Mouse (Mus musculus): Measurements from ENCODE around the gene Raver1.

Gene Raver1

DNA sequence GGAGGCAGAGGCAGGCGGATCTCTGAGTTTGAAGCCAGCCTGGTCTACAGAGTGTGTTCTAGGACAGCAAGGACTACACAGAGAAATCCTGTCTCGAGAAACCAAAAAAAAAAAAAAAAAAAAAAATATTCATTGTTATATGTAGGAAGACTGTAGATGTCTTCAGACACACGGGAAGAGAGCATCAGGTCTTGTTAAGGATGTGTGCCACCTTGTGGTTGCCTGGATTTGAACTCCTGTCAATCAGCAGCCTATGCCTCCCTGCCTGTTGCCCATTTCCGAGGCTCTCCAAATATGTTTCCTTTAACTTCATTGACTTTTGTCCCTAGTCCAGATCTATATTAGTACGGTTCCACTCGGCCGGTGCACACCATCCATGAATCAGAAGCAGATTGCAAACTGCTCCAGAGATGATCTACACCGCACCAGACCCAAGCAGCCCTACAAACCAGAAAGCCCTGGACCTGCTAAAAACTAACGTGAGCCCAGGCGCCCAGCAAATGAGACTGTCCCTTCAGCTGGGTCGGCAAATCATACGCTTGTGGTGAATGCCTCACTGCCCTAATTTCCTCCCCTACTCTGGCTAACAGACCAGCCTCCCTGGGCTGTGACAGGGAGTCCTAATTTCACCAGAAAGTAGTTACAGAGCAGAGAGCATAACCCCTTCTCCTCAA is 40.4 kb upstream of the Raver1 start:
- peaks cover 49% of the 10 kb centered on the region for H3K4me1 ChIP-seq (replicated peaks; ENCODE audit: low read depth, low read length)
- no peaks in the 10 kb centered on the region for H3K9me3 ChIP-seq (ENCODE audit: low read length)
- TF ChIP-seq NANOG (IDR thresholded peaks at IDR 0.05; ENCODE audit: borderline replicate concordance, low read length) (no peak), POU5F1 (IDR thresholded peaks at IDR 0.05; ENCODE audit: borderline replicate concordance, low read length) (no peak), CTCF (conservative IDR thresholded peaks at IDR 0.05; ENCODE audit: low read length) (no peak)
- H3K27me3 ChIP-seq (ENCODE audit: insufficient read depth, low read length): no peaks in the 10 kb centered on the region
- 0 out of 2 replicates have a peak overlapping the region, but pooled peaks have one; percentile 88 for H3K4me3 ChIP-seq (replicated peaks; ENCODE audit: low read length)
- peaks cover 29% of the 10 kb centered on the region for H3K36me3 ChIP-seq (ENCODE audit: insufficient read depth, low read length)

DNA sequence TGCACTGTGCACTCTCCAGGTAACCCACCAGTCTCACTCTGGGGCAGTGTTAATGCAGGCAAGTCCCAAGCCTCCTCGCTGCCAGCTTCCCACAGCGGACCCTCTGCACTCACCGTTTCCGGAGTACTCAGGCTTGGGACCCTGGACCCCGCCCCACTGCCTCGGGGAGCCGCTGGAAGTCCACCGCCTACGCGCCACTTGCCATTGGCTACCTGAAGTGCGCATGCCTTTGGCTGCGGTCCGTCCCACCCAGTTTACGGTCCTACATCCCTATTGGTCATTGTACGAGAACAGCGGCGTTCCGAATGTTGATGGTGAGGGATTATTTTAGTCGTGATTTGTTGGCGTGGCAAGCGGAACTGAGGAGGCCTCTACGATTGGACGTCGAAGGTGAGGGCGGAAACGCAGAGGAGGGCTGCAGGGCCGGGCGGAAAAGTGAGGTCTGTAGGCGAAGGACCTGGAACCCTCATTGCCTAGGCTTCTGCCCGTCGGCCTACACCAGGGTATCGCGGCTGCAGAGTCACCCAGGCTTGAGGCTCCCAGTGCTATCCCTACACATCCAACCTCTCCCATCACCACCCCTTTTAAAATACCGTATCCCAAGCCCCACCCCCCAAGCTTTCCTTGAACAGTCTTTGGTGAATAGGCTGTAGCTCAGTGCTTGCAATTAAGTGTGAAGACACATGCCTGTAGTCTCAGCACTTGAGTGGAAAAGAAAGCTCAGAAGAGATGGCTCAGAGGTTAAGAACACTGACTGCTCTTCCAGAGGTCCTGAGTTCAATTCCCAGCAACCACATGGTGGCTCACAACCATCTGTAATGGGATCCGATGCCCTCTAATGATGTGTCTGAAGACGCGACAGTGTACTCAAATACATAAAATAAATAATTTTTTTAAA is 39.5 kb upstream of the Raver1 start, which contains the start of gene Tyk2:
TSS of gene Tyk2 (minus strand) at position 185 of the 898 bp plus-strand sequence.
- peak within 1 kb of the TSS; percentile 88 for H3K4me3 ChIP-seq (replicated peaks; ENCODE audit: low read length)
- TF ChIP-seq POU5F1 (IDR thresholded peaks at IDR 0.05; ENCODE audit: borderline replicate concordance, low read length) (no peak), CTCF (conservative IDR thresholded peaks at IDR 0.05; ENCODE audit: low read length) (no peak), NANOG (IDR thresholded peaks at IDR 0.05; ENCODE audit: borderline replicate concordance, low read length) (no peak; the same call in 1 of the 2 replicates)
- H3K4me1 ChIP-seq (replicated peaks; ENCODE audit: low read depth, low read length): peaks cover 50% of the 10 kb centered on the region
- no peaks in the 10 kb centered on the region for H3K27me3 ChIP-seq (ENCODE audit: insufficient read depth, low read length)
- no peaks in the 10 kb centered on the region for H3K9me3 ChIP-seq (ENCODE audit: low read length)
- H3K36me3 ChIP-seq (ENCODE audit: insufficient read depth, low read length): peaks cover 31% of the 10 kb centered on the region

DNA sequence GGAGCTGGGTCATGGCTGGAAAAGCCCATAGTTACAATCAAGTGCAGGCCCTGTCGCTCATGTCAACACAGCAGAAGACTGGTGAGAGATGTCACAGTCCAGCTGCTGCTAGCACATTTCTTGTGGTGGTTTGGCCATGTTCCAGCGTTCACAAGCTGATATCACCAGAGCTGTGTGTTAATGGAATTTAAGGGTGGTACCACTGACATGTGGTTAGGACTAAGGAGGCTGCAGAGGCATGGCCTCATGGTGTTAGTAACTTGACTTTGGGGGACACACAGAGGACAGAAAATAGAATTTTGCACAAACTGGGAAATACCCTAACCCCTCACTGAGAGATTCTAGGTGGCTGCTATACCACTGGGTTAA is 34.4 kb upstream of the Raver1 start:
- Histone ChIP-seq H3K4me1 (replicated peaks; ENCODE audit: low read depth, low read length) (peaks cover 39% of the 10 kb centered on the region), H3K9me3 (ENCODE audit: low read length) (no peaks in the 10 kb centered on the region), H3K27me3 (ENCODE audit: insufficient read depth, low read length) (no peaks in the 10 kb centered on the region), H3K36me3 (ENCODE audit: insufficient read depth, low read length) (peaks cover 47% of the 10 kb centered on the region), H3K4me3 (replicated peaks; ENCODE audit: low read length) (no peak overlapping the region)
- no peak for TF ChIP-seq NANOG (IDR thresholded peaks at IDR 0.05; ENCODE audit: borderline replicate concordance, low read length)
- TF ChIP-seq CTCF (conservative IDR thresholded peaks at IDR 0.05; ENCODE audit: low read length): no peak
- TF ChIP-seq POU5F1 (IDR thresholded peaks at IDR 0.05; ENCODE audit: borderline replicate concordance, low read length): no peak

DNA sequence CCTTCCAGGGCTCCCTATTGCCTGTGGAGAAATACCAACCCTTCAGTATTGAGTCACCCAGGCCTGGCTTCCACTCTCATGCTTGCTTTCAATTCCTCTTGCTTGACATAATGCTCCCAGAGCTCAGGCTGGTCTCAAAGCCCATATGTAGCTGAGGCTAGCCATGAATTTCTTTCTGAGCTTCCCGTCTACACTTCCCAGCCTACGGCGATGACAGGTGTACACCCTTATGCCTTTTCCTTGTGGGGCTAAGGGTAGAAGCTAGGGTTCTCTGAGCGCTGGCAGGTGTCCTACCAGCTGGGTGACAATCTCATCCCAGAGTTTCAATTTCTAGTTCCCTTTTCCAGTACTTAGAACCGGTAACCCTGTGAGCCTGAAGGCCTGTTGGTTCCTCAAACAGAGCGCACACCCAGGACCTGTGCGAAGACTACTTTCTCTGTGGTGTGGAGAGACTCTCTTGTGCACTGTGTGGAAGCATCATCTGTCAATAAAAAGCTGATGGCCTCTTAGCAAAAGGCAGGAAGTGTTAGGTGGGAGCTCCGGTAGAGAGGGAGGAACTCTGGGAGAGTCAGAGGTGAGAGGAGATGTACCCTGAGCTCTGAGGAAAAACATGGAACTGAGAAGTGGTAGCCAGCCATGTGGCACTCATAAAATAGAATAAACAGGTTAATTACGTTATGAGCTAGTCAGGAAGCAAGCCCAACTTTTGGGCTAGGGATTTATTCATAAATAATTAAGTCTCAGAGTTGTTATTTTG is 33.9 kb upstream of the Raver1 start:
- TF ChIP-seq NANOG (IDR thresholded peaks at IDR 0.05; ENCODE audit: borderline replicate concordance, low read length) (no peak), POU5F1 (IDR thresholded peaks at IDR 0.05; ENCODE audit: borderline replicate concordance, low read length) (no peak), CTCF (conservative IDR thresholded peaks at IDR 0.05; ENCODE audit: low read length) (no peak)
- no peak overlapping the region for H3K4me3 ChIP-seq (replicated peaks; ENCODE audit: low read length)
- H3K9me3 ChIP-seq (ENCODE audit: low read length): no peaks in the 10 kb centered on the region
- H3K27me3 ChIP-seq (ENCODE audit: insufficient read depth, low read length): no peaks in the 10 kb centered on the region
- peaks cover 47% of the 10 kb centered on the region for H3K36me3 ChIP-seq (ENCODE audit: insufficient read depth, low read length)
- peaks cover 44% of the 10 kb centered on the region for H3K4me1 ChIP-seq (replicated peaks; ENCODE audit: low read depth, low read length)

DNA sequence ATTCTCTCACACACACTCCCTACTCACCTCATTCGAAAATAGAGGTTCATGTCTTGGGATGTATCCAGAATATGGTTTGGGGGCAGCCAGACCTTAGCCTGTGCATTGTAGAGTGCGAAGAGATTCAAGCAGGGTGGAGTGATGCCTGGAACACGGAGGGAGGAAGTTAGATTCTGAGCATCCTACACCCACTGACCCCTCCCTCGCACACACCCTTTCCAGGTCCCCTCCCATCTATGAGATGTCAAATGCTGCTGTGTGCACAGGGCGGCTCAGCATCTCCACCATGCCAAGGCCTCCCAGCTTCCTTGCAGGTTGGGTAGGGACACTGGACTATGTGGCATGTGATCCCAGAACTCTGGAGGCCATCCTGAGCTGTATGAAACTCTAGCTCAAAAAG is 33.0 kb upstream of the Raver1 start:
- no peaks in the 10 kb centered on the region for H3K9me3 ChIP-seq (ENCODE audit: low read length)
- no peak overlapping the region for H3K4me3 ChIP-seq (replicated peaks; ENCODE audit: low read length)
- peaks cover 42% of the 10 kb centered on the region for H3K4me1 ChIP-seq (replicated peaks; ENCODE audit: low read depth, low read length)
- H3K36me3 ChIP-seq (ENCODE audit: insufficient read depth, low read length): peaks cover 55% of the 10 kb centered on the region
- H3K27me3 ChIP-seq (ENCODE audit: insufficient read depth, low read length): no peaks in the 10 kb centered on the region
- TF ChIP-seq CTCF (conservative IDR thresholded peaks at IDR 0.05; ENCODE audit: low read length): no peak
- TF ChIP-seq NANOG (IDR thresholded peaks at IDR 0.05; ENCODE audit: borderline replicate concordance, low read length): no peak
- no peak for TF ChIP-seq POU5F1 (IDR thresholded peaks at IDR 0.05; ENCODE audit: borderline replicate concordance, low read length)

DNA sequence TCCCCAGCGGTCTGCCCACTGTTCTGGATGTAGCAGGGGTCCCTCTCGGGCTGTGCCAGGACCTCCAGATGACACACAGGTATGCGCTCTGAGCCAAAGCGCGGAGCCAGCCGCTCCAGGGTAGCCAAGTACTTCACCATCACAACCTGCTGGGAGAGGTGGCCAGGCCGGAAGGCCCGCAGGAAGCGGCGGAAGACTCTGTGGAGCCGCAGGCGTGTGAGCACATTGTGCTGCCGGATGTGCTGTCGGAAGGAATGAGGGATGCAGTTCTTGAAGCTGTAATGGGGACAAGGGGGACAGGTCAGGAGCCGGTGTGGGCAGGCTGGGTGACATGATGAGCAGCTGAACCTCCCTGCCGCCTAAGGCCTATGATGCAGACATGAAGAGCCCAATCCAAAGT is 29.7 kb upstream of the Raver1 start:
- no peaks in the 10 kb centered on the region for H3K9me3 ChIP-seq (ENCODE audit: low read length)
- TF ChIP-seq POU5F1 (IDR thresholded peaks at IDR 0.05; ENCODE audit: borderline replicate concordance, low read length) (no peak), CTCF (conservative IDR thresholded peaks at IDR 0.05; ENCODE audit: low read length) (no peak), NANOG (IDR thresholded peaks at IDR 0.05; ENCODE audit: borderline replicate concordance, low read length) (no peak)
- H3K27me3 ChIP-seq (ENCODE audit: insufficient read depth, low read length): no peaks in the 10 kb centered on the region
- H3K4me3 ChIP-seq (replicated peaks; ENCODE audit: low read length): peak overlapping the region; percentile 77
- H3K36me3 ChIP-seq (ENCODE audit: insufficient read depth, low read length): peaks cover 45% of the 10 kb centered on the region
- H3K4me1 ChIP-seq (replicated peaks; ENCODE audit: low read depth, low read length): peaks cover 38% of the 10 kb centered on the region

DNA sequence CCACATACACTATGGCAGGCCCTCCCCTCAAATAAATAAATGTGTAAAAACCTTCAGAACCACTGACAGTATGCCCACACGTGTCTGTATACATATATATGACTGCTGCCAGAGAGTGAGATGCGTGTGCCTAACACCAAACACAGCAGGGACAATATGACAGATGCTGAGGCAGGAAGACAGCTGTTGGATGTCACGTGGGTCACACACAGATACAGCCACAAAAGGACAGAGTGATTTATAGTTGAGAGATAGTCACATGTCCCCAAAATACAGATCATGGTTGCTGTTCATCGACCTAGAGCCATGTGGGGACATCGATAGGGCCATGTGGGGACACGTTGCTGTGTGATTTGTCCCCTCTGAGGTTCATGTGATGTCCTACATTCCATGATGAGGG is 25.3 kb upstream of the Raver1 start:
- TF ChIP-seq CTCF (conservative IDR thresholded peaks at IDR 0.05; ENCODE audit: low read length): no peak
- Histone ChIP-seq H3K9me3 (ENCODE audit: low read length) (no peaks in the 10 kb centered on the region), H3K36me3 (ENCODE audit: insufficient read depth, low read length) (peaks cover 49% of the 10 kb centered on the region), H3K4me1 (replicated peaks; ENCODE audit: low read depth, low read length) (peaks cover 39% of the 10 kb centered on the region), H3K27me3 (ENCODE audit: insufficient read depth, low read length) (no peaks in the 10 kb centered on the region), H3K4me3 (replicated peaks; ENCODE audit: low read length) (no peak overlapping the region)

DNA sequence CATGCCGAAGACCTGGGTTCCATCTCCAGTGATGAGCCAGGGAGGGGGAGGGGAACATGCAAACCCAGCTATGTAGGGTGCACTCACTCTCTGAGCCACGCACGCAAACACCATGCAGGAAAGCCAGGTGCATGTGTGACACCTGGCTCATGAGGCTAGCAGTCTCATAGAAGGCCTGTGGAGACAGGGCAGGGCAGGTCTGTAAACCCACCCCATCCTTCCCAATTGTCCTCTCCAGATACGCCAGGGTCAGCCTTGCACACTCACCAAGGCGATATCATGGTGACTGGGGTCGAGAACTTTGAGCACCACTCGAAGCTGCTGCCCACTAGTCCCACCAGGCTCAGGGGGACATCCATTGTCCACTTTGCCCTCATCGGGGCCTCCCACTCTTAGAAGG is 23.3 kb upstream of the Raver1 start:
- TF ChIP-seq POU5F1 (IDR thresholded peaks at IDR 0.05; ENCODE audit: borderline replicate concordance, low read length) (no peak), NANOG (IDR thresholded peaks at IDR 0.05; ENCODE audit: borderline replicate concordance, low read length) (no peak), CTCF (conservative IDR thresholded peaks at IDR 0.05; ENCODE audit: low read length) (no peak)
- peaks cover 52% of the 10 kb centered on the region for H3K36me3 ChIP-seq (ENCODE audit: insufficient read depth, low read length)
- H3K4me1 ChIP-seq (replicated peaks; ENCODE audit: low read depth, low read length): peaks cover 37% of the 10 kb centered on the region
- H3K4me3 ChIP-seq (replicated peaks; ENCODE audit: low read length): no peak overlapping the region
- H3K9me3 ChIP-seq (ENCODE audit: low read length): no peaks in the 10 kb centered on the region
- no peaks in the 10 kb centered on the region for H3K27me3 ChIP-seq (ENCODE audit: insufficient read depth, low read length)

Measured in E14TG2a.4 (cell line).